Mouse (Mus musculus): ENCODE data around the gene 2410137M14Rik.
"Not testable (repeated sequence)": the region's sequence is repeated elsewhere in the genome, so short reads cannot be mapped to it uniquely, and the experiment has no call there.

The 2410137M14Rik gene

GRCm38 (mm10) chr17:36993770-36994325 is 12.8 kb upstream of the 2410137M14Rik start:
- no peak for DNase-seq

DNA sequence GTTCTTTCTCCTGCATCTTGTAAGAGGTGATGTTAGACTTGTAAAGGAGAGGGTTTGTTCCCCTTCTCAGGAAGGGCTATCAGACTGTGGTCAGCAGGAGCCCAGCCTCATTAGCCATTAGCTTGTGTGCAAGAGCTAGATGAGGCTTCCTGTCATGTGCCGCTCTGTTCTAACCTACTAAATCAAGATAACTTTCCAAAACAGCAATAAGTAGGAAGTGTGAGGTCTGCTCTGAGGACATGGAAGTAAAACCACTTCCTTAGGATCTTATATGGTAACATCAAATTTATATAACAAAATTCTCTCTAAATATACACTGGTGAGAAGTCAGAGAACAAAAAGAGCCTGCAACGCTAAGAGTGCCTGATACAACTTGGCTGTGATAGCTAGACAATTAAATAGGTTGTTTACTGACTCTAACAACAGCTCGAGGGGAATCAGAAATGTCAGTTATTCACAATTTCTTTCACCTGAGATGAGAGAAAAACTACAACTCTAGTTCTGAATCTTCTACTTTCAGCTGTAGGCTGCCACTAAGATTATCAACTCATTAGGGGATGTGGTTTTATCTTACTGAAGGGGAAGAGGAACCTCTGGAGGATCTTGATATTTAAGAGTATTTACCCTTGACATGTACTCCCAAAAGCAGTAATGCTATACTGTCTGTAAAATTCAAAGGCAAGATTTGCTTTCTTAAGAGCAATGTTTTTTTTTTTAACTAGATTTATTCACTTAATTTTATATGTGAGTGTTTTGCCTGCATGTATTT is 11.5 kb upstream of the 2410137M14Rik start:
- DNase-seq: no peak

GRCm38 (mm10) chr17:36990630-36991029 is 9.6 kb upstream of the 2410137M14Rik start:
- DNase-seq: not testable (repeated sequence)

DNA sequence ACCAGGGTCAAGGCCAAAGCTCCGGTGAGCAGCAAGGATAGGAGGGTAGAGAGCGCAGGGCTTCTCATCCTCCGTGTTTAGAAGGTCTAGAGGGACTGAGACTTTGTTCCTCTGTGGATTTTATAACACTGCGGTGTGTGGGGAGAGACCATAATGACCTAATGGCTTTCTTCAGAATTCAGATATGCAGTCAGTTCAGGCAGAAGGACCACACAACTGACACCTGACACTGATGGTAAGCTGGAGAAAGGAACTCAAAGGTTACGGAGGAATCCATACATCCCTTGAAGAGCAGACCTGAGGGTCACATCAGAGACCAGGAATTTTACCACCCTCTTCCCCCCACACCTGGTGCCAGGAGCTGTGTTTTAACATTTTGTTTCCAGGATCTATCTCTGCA is 8.4 kb upstream of the 2410137M14Rik start, which contains the start of gene H2-M5:
Gene H2-M5, minus strand, starts transcription at position 101 of the 400 bp plus-strand sequence.
- DNase-seq: no peak

DNA sequence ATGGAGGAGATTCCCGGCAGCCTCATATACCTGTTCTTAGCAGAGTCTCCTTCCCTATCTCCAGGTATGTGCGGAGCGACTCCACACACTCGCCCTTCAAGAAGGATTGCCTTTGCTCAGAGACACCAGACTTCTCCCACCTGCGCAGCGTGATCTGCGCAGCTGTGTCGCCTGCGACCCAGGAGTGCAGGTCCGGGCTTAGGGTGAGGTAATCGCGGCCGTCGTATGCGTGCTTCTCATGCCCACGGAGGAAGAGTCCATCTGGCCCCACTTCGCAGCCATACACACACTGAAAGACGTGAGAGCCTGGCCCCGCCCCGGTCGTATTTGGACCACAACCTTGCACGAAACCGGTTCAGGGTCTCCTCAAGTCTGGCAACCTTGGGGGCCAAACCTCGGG is 7.4 kb upstream of the 2410137M14Rik start:
- DNase-seq: no peak

- DNase-seq: no peak
Observed at GRCm38 (mm10) chr17:36982253-36983155, 1.5 kb upstream of the 2410137M14Rik start.

DNA sequence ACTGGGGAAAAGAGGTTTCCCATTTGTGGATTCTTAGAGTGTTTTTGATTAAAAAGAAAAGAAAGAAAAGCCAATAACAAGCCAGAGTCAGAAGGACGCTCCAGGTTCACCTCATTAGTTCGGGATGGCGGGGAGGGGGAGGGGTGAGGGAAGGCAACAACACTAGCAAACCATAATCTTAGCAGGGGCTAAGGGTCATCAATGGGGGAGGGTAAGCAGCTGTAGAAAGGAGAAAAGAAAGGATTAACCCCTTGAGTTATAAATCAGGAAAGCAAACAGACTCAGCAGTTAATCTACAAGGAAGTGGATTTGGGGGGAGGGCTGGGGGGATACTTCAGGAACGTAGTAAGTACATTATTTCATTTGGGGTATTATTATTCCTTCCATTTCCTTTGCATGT is 808 bp upstream of the 2410137M14Rik start:
- no peak for DNase-seq

- no peak for DNase-seq
Observed at GRCm38 (mm10) chr17:36973271-36973787, 7.7 kb downstream of the 2410137M14Rik start.

DNA sequence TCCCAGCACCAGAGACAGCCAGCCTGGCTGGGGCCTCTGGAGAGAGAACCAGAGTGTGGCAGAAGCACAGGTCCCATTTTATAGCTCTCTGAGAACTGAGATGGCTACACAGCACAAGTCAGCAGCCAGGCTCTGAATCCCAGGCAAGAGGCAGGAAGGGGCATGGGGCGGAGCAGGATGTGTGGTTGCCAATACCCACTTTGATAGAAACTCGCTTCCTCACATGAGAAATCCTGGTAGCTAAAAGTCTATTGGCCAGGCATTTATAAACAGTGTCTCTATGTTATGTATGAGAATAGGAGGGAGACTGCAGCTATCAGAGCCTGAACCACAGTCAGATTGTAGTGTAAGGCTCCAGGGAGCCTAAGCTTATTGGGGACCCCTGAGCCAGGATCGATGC is 8.2 kb downstream of the 2410137M14Rik start:
- DNase-seq: no peak

DNA sequence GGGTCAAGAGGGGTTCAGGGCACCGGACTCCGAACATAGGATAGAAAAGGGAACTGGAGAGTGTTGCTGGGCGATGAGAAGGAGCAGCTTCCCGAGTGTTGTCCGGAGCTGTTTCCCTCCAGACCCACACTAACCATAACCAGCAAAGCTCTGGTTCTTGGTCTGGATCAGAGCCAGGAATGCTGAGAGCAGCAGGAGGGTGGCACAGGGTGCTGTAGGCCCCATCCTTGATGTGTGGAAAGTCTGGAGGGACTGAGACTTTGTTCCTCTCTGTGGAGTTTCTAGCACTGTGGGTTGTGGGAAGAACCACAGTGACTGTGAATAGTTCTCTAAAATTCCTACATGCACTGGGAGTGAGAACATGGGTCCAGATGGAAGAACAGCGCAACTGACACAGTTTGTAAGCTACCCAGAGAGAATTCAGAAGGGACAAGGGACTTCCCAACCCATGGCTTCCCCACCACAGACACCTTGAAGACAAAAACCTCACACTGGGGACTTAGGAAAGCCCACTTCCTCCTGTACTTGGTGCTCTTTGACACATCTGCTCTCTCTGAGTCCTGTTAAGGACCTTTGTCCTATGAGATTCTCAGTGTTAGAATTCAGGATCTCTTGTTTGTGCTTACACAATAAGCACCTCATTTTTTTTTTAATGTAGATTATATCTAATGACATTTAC is 9.7 kb downstream of the 2410137M14Rik start:
- no peak for DNase-seq

- DNase-seq: no peak
Observed at GRCm38 (mm10) chr17:36970316-36970890, 10.6 kb downstream of the 2410137M14Rik start.

DNA sequence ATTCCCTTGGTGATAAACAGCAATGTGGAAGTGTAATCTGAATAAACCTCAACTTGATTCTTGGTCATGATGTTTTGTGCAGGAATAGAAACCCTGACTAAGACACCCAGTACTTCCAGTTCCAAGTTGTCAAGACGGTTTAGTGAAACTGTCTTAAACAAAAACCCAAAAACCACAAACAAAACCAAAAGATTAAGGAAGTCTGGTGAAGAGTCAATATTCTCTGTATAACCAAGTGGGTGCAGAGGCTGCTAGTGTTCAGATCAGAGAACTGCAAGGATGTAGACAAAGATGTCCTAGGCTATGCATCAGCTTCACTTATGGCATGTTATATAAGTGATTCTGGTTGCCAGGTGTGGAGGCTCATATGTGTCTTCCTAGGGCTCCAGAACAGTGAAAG is 14.2 kb downstream of the 2410137M14Rik start:
- DNase-seq: no peak

DNA sequence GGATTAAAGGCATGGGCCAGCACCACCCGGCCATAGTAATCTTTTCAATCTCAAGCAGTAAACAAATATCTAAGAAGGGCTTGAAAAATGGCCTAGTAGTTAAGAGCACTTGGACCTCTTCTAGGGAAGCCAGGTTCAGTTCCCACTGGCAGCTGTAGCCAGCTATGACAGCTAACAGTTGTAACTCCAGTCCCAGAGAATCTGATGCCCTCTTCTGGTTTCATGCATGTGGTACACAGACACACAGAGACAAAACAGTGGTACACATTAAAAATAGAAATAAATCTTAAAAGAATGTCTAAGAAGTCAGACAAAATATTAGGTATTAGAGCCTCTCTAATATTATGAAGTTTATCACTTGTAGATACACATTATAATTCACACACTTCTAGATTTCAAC is 19.9 kb downstream of the 2410137M14Rik start:
- no peak for DNase-seq

DNA sequence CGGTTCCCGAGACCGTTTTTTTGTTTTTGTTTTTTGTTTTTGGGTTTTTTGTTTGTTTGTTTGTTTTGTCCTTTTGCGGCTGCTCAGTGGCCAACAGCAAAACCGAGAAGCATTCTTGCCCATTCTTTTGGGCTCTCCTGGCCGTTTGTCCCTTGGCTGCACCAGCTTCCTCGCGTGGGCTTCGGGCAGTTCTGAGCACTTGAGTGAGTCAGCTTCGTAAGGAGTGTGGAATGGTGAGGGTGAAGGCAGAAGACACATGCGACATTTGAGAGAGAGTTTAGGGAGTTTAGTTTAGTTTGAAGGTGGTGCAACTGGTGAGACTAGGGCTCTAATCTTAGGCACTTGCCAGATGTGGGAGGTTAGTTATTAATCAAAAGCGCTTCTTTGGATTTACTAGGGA is 22.2 kb downstream of the 2410137M14Rik start:
- no peak for DNase-seq

DNA sequence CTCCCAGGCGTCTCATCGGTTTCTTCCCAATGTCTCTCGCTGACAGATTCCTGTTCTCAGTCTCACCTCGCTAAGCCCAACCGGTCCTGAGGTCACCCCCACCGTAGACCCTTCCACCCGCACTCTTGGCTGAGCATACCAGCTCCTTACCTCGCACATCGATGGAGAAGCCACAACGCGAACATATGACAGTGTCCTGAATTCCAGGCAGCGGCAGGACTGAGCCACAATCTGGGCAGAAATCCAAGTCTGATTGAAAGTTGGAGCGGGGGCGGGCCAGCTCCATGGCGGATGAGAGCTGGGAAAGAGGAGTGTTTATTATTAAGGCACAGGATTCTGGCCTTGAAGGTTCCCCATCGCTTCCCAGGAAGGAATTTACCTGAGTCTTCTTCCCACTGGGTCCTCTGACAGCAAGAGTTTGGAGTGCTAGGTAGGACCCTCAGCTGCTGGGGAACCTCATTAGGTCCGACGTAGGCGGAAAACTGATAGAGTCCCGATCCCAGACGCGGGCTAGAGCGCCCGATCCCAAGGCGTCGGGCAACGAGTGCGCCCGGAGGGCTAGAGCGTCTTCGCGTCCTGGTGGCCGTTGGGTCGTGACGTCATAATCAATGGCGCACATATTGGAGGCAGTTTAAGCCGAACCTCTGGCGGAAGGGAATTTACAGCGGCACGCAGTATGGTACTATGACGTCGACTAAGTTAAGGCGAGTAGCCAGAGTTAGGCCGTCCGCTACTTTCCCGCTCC is 22.9 kb downstream of the 2410137M14Rik start, which contains the start of the genes Znrd1 and Znrd1as:
Gene Znrd1, minus strand, starts transcription at position 561 of the 745 bp plus-strand sequence.
Gene Znrd1as, plus strand, starts transcription at position 594 of the 745 bp plus-strand sequence.
- DNase-seq: peak; percentile 98

DNA sequence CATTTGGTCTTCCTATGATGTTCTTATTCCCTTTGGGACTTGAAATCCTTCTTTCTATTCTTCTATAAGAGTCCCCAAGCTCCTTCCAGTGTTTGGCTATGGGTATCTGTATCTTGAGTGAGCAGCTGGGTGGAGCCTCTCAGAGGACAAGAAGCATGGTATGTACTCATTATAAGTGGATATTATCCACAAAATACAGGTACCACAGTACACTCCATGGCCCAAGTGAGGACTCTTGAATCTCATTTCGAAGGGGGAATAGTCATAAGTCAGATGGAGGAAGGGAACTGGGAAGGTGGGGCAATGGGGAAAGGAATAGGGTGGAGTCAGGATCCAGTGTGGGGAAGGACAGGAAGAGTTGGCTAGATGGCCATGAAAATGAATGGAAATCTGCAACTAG is 28.0 kb downstream of the 2410137M14Rik start:
- DNase-seq: no peak

DNA sequence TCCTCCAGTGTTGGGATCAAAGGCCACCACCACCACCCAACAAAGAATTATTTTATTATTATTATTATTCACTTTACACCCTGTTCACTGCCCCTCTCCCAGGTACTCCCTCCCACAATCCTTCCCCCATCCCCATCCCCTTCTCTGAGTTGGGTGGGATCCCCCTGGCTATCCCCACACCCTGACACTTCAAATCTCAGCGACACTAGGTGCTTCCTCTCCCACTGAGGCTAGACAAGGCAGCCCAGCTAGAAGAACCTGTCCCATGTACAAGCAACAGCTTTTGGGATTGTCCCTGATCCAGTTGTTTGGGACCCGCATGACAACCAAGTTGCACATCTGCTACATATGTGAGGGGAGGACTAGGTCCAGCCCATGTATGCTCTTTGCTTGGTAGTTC is 28.4 kb downstream of the 2410137M14Rik start:
- no peak for DNase-seq

GRCm38 (mm10) chr17:36950981-36951947 is 29.8 kb downstream of the 2410137M14Rik start, which contains the start of gene Ppp1r11:
Ppp1r11 (minus strand) TSS chr17:36951741.
- DNase-seq: peak; percentile 97

DNA sequence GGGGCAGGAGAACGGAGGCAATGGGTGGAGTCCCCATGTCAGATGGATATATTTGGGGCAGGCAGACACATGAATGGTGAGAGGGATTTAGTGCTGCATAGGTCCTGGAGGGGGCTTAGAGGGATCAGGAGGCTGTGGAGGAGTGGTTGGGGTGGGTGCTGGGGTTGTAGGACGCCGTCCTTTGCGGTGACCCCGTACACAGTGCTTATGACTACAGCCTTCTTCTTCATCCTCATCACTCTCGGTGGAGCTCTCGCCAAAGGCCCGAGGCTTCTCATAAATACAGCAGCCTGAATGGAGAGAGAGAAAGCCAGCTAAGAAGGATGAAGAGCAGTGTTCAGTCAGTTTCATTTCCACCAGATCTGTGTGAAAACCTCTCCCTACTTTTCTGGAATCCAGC is 31.8 kb downstream of the 2410137M14Rik start:
- DNase-seq: no peak

DNA sequence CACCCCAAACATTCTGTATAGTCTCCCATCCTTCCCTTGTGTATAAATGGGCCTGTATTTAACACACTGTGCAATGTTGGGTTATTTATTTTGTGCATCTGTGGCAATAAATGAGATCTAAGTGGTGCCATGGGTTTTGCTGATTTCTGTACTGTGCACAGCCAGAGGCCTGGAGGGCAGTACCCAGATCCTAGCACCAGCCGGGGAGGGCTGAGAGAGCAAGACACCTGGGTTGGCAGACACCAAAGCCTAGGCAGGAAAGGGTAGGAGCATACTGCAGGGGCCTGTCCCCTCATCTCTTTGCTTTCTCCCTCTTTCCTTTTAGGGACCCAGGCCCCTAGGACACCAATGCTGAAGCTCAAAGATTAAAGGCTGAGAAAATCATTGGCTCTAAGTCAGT is 32.8 kb downstream of the 2410137M14Rik start:
- DNase-seq: no peak
